Mouse (Mus musculus) right cerebral cortex, postnatal 10 days (tissue): ENCODE results near the gene Plet1.

Experiments used
- DNase-seq, 2 experiments: peaks; one replicate each; pipeline ENCODE4 v3.0.0; 2021; ENCODE audit warnings: low spot score in 2 of 2

The Plet1 gene

GRCm38 (mm10) chr9:50494311-50494710, at the start of gene Plet1:
Gene Plet1 (plus strand): TSS chr9:50494525.
- no peak for DNase-seq

- peak; percentile 66 to 73 for DNase-seq
Measured at GRCm38 (mm10) chr9:50449048-50449447, 45.3 kb upstream of the Plet1 start.

GRCm38 (mm10) chr9:50451456-50452218, 42.7 kb upstream of the Plet1 start:
- DNase-seq = peak; percentile 69 to 82

GRCm38 (mm10) chr9:50452303-50452775, 42.0 kb upstream of the Plet1 start:
- peak; percentile 91 to 93 for DNase-seq

- DNase-seq = no peak
Measured at GRCm38 (mm10) chr9:50457596-50457995, 36.7 kb upstream of the Plet1 start.

- DNase-seq = no peak
Measured at GRCm38 (mm10) chr9:50459537-50459936, 34.8 kb upstream of the Plet1 start.

- peak; percentile 56 to 76 for DNase-seq
Measured at GRCm38 (mm10) chr9:50462494-50463204, 31.7 kb upstream of the Plet1 start.

- DNase-seq = no peak
Measured at GRCm38 (mm10) chr9:50463205-50463508, 31.2 kb upstream of the Plet1 start.

- no peak for DNase-seq
Measured at GRCm38 (mm10) chr9:50470377-50471100, 23.8 kb upstream of the Plet1 start.

- no peak for DNase-seq
Measured at GRCm38 (mm10) chr9:50471181-50471901, 23.0 kb upstream of the Plet1 start.

- DNase-seq = no peak
Measured at GRCm38 (mm10) chr9:50475318-50475717, 19.0 kb upstream of the Plet1 start.

- no peak for DNase-seq
Measured at GRCm38 (mm10) chr9:50475745-50476144, 18.6 kb upstream of the Plet1 start.

- DNase-seq = no peak
Measured at GRCm38 (mm10) chr9:50476651-50477050, 17.7 kb upstream of the Plet1 start.

- no peak for DNase-seq
Measured at GRCm38 (mm10) chr9:50477270-50477669, 17.1 kb upstream of the Plet1 start.

GRCm38 (mm10) chr9:50478826-50479225, 15.5 kb upstream of the Plet1 start:
- no peak for DNase-seq

- DNase-seq = no peak
Measured at GRCm38 (mm10) chr9:50479476-50479875, 14.8 kb upstream of the Plet1 start.

GRCm38 (mm10) chr9:50482743-50483142, 11.6 kb upstream of the Plet1 start:
- no peak for DNase-seq

GRCm38 (mm10) chr9:50485521-50485920, 8.8 kb upstream of the Plet1 start:
- DNase-seq = peak; percentile 25 to 31

GRCm38 (mm10) chr9:50490836-50491235, 3.5 kb upstream of the Plet1 start:
- DNase-seq = no peak

- DNase-seq = no peak
Measured at GRCm38 (mm10) chr9:50491531-50492045, 2.7 kb upstream of the Plet1 start.

GRCm38 (mm10) chr9:50493777-50494176, 548 bp upstream of the Plet1 start:
- no peak for DNase-seq
